38 mouse cellular contexts compared by ENCODE assay signal in the genomic region with DNA sequence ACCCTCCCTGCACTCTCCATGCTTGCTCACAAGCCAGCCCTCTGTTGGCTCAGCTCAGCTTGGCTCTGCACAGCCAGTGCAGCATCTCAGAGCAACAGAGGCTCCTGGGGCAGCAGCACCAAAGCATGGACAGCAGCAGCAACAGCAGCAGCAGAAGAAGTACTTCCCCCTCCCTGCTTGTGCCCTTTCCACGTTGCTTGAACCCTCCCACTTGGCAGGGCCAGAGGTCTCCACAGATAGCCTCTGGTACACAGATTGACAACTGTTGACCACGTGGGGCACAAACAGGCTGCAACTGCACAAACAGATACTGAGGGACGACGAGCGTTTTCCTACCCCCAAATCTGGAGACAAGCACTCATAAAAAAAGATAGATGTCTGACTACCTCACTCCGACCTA. TPM values are rescaled to one million over a fixed set of nuclear protein-coding genes. Genes with fewer than 3 reads are reported as not detected.
DNase-seq lines count a peak whose midpoint lies in the region; ATAC-seq lines count a peak whose summit lies in the region.
"Had no signal": no experiment of that assay in that cellular context is flagged by ENCODE, and none has a peak within 500 bp of the region (broad histone marks: within the 10 kb centered on the region; RNA-seq: fewer than 3 reads in every experiment).

No protein-coding gene starts in this region.

- no peak overlapping the region for H3K4me2 ChIP-seq in heart, embryonic 12.5 days
- H3K4me2 ChIP-seq in neural tube, embryonic 12.5 days (replicated peaks) = no peak overlapping the region
- H3K4me2 ChIP-seq in neural tube, embryonic 15.5 days = no peak overlapping the region
- H3K4me2 ChIP-seq: embryonic facial prominence, embryonic 12.5 days; forebrain, embryonic 15.5 days; hindbrain, embryonic 13.5 days; limb, embryonic 13.5 days; liver, embryonic 13.5 days; midbrain, embryonic 12.5 days had no signal

- H3K4me1 ChIP-seq in heart, embryonic 12.5 days (replicated peaks) = peaks cover 7% of the 10 kb centered on the region
- H3K4me1 ChIP-seq in neural tube, embryonic 12.5 days = no peaks in the 10 kb centered on the region
- no peaks in the 10 kb centered on the region for H3K4me1 ChIP-seq in neural tube, embryonic 15.5 days
- H3K4me1 ChIP-seq: embryonic facial prominence, embryonic 12.5 days; forebrain, embryonic 10.5 days; forebrain, embryonic 15.5 days; hindbrain, embryonic 13.5 days; liver, embryonic 13.5 days; midbrain, embryonic 12.5 days had no signal

- H3K9me3 ChIP-seq in heart, embryonic 12.5 days (replicated peaks) = no peaks in the 10 kb centered on the region
- H3K9me3 ChIP-seq in neural tube, embryonic 12.5 days = no peaks in the 10 kb centered on the region
- no peaks in the 10 kb centered on the region for H3K9me3 ChIP-seq in neural tube, embryonic 15.5 days (replicated peaks)
- H3K9me3 ChIP-seq: embryonic facial prominence, embryonic 12.5 days; forebrain, embryonic 10.5 days; forebrain, embryonic 15.5 days; hindbrain, embryonic 13.5 days; limb, embryonic 13.5 days; liver, embryonic 13.5 days; midbrain, embryonic 12.5 days had no signal

- 33% methylated on average over 6 of the region's 6 CpGs for WGBS in heart, embryonic 12.5 days
- 38% methylated on average over 6 of the region's 6 CpGs for WGBS in neural tube, embryonic 12.5 days
- WGBS in neural tube, embryonic 15.5 days = 57% methylated on average over 6 of the region's 6 CpGs

- H3K27ac ChIP-seq in heart, embryonic 12.5 days (ENCODE audit: poor library complexity, severe bottlenecking) = no peak overlapping the region
- H3K27ac ChIP-seq in neural tube, embryonic 12.5 days = no peak overlapping the region
- no peak overlapping the region for H3K27ac ChIP-seq in neural tube, embryonic 15.5 days (replicated peaks)
- H3K27ac ChIP-seq: embryonic facial prominence, embryonic 12.5 days; forebrain, embryonic 10.5 days; forebrain, embryonic 15.5 days; gastrocnemius, adult 2 months; hindbrain, embryonic 13.5 days; kidney, postnatal 0 days; limb, embryonic 13.5 days; liver, embryonic 13.5 days; midbrain, embryonic 12.5 days had no signal

- H3K36me3 ChIP-seq in heart, embryonic 12.5 days = no peaks in the 10 kb centered on the region
- H3K36me3 ChIP-seq in neural tube, embryonic 12.5 days = no peaks in the 10 kb centered on the region
- no peaks in the 10 kb centered on the region for H3K36me3 ChIP-seq in neural tube, embryonic 15.5 days
- H3K36me3 ChIP-seq: embryonic facial prominence, embryonic 12.5 days; forebrain, embryonic 10.5 days; forebrain, embryonic 15.5 days; hindbrain, embryonic 13.5 days; limb, embryonic 13.5 days; liver, embryonic 13.5 days; midbrain, embryonic 12.5 days had no signal

- DNase-seq in heart, adult 11 months = peak; percentile 88
- DNase-seq in left cerebral cortex, adult 11 months (ENCODE audit: low spot score) = no peak
- no peak for DNase-seq in Muller cell, postnatal 12 days (ENCODE audit: inconsistent ontology term)
- DNase-seq: adrenal gland, adult 2 months; cerebellum, adult 11 months; cerebellum, adult 9-10 months; embryo, embryonic 11 days; gastrocnemius, adult 2 months; heart, postnatal 4 days; kidney, adult 8-10 months; kidney, postnatal 4 days; layer of hippocampus, postnatal 36 days; liver, embryonic 13.5 days; lung, adult 18-20 months; right cerebral cortex, adult 18-20 months; thymus, adult 2 months; thymus, postnatal 4 days had no signal

- H3K27me3 ChIP-seq in heart, embryonic 12.5 days (replicated peaks) = no peaks in the 10 kb centered on the region
- no peaks in the 10 kb centered on the region for H3K27me3 ChIP-seq in neural tube, embryonic 12.5 days (replicated peaks)
- no peaks in the 10 kb centered on the region for H3K27me3 ChIP-seq in neural tube, embryonic 15.5 days (replicated peaks)
- H3K27me3 ChIP-seq: embryonic facial prominence, embryonic 12.5 days; forebrain, embryonic 15.5 days; hindbrain, embryonic 13.5 days; limb, embryonic 13.5 days; midbrain, embryonic 12.5 days had no signal

- ATAC-seq in heart, embryonic 12.5 days (ENCODE audit: insufficient number of reproducible peaks, low FRiP score) = no peak
- no peak for ATAC-seq in neural tube, embryonic 12.5 days (ENCODE audit: low FRiP score, low read depth)
- no peak for ATAC-seq in neural tube, embryonic 15.5 days (ENCODE audit: low FRiP score)
- ATAC-seq in megakaryocyte progenitor cell, adult 5-6 weeks (replicated peaks; ENCODE audit: poor library complexity) = peak; percentile 50; the same call in 1 of the 2 replicates
- ATAC-seq: activated CD4-positive, CD25-positive, alpha-beta regulatory T cell, adult 4 months; forebrain, embryonic 15.5 days; intestine, embryonic 16.5 days; lung, postnatal 0 days had no signal

- no peak overlapping the region for H3K9ac ChIP-seq in heart, embryonic 12.5 days
- 0 out of 2 replicates have a peak overlapping the region, but pooled peaks have one; percentile 33 for H3K9ac ChIP-seq in neural tube, embryonic 12.5 days
- no peak overlapping the region for H3K9ac ChIP-seq in neural tube, embryonic 15.5 days (replicated peaks)
- H3K9ac ChIP-seq: embryonic facial prominence, embryonic 12.5 days; forebrain, embryonic 15.5 days; hindbrain, embryonic 13.5 days; limb, embryonic 13.5 days; liver, embryonic 13.5 days; midbrain, embryonic 12.5 days had no signal

- no peak overlapping the region for H3K4me3 ChIP-seq in heart, embryonic 12.5 days
- no peak overlapping the region for H3K4me3 ChIP-seq in neural tube, embryonic 12.5 days
- H3K4me3 ChIP-seq in neural tube, embryonic 15.5 days (replicated peaks) = no peak overlapping the region
- H3K4me3 ChIP-seq: embryonic facial prominence, embryonic 12.5 days; forebrain, embryonic 10.5 days; forebrain, embryonic 15.5 days; gastrocnemius, adult 2 months; hindbrain, embryonic 13.5 days; limb, embryonic 13.5 days; liver, embryonic 13.5 days; midbrain, embryonic 12.5 days had no signal

RNA-seq across cellular contexts. Expression of a gene that starts 6.9 kb away (rescaled TPM):
- polyA plus RNA-seq in heart, embryonic 12.5 days (2016; fragmentation: Nextera tagmentation; extraction: Ambion mirVana) = not detected in 2 replicates
- not detected in 2 replicates for polyA plus RNA-seq in neural tube, embryonic 12.5 days (2016; fragmentation: Nextera tagmentation; extraction: Ambion mirVana)
- not detected in 2 replicates for polyA plus RNA-seq in neural tube, embryonic 15.5 days (2015; fragmentation: Nextera tagmentation; extraction: Ambion mirVana)
- not detected in 2 replicates for total RNA-seq in megakaryocyte progenitor cell, adult 5-6 weeks (2015)
- total RNA-seq in megakaryocyte progenitor cell, adult 5-6 weeks (2017) = not detected in 2 replicates
- total RNA-seq: adrenal gland, adult 2 months; gastrocnemius, adult 2 months; gastrocnemius, postnatal 4 days; layer of hippocampus, adult 8-10 months; layer of hippocampus, postnatal 36 days; left cerebral cortex, postnatal 10 days; neutrophil, adult 5-6 weeks had no signal
- polyA plus RNA-seq: activated CD4-positive, CD25-positive, alpha-beta regulatory T cell, adult 4 months; adrenal gland, adult 2 months; embryonic facial prominence, embryonic 12.5 days; forebrain, embryonic 10.5 days; forebrain, embryonic 15.5 days; frontal cortex, adult 2 months; heart, embryonic 16.5 days; hindbrain, embryonic 13.5 days; intestine, embryonic 16.5 days; kidney, postnatal 0 days; limb, embryonic 13.5 days; liver, embryonic 13.5 days; midbrain, embryonic 12.5 days; spleen, adult 2 months; thymus, adult 2 months had no signal

RNA-seq across cellular contexts. Expression of a gene that starts 25.8 kb away (rescaled TPM):
- polyA plus RNA-seq in heart, embryonic 12.5 days (2016; fragmentation: Nextera tagmentation; extraction: Ambion mirVana) = 75.3 and 75.6 TPM in 2 replicates
- 120 and 124 TPM in 2 replicates for polyA plus RNA-seq in neural tube, embryonic 12.5 days (2016; fragmentation: Nextera tagmentation; extraction: Ambion mirVana)
- 85.9 and 87.4 TPM in 2 replicates for polyA plus RNA-seq in neural tube, embryonic 15.5 days (2015; fragmentation: Nextera tagmentation; extraction: Ambion mirVana)
- 47.3 and 47.4 TPM in 2 replicates for total RNA-seq in megakaryocyte progenitor cell, adult 5-6 weeks (2015)
- total RNA-seq in megakaryocyte progenitor cell, adult 5-6 weeks (2017) = 38.1 and 48.1 TPM in 2 replicates

RNA-seq across cellular contexts. Expression of a gene that starts 54.0 kb away (rescaled TPM):
- polyA plus RNA-seq in heart, embryonic 12.5 days (2016; fragmentation: Nextera tagmentation; extraction: Ambion mirVana) = 84.5 and 91.8 TPM in 2 replicates
- polyA plus RNA-seq in neural tube, embryonic 12.5 days (2016; fragmentation: Nextera tagmentation; extraction: Ambion mirVana) = 186 TPM in 2 replicates
- polyA plus RNA-seq in neural tube, embryonic 15.5 days (2015; fragmentation: Nextera tagmentation; extraction: Ambion mirVana) = 97.4 and 104 TPM in 2 replicates
- total RNA-seq in megakaryocyte progenitor cell, adult 5-6 weeks (2015) = 94.1 and 112 TPM in 2 replicates
- 55.7 and 88.3 TPM in 2 replicates for total RNA-seq in megakaryocyte progenitor cell, adult 5-6 weeks (2017)

RNA-seq across cellular contexts. Expression of a gene that starts 56.8 kb away (rescaled TPM):
- polyA plus RNA-seq in heart, embryonic 12.5 days (2016; fragmentation: Nextera tagmentation; extraction: Ambion mirVana) = 45.9 and 46.5 TPM in 2 replicates
- 44.6 and 49.1 TPM in 2 replicates for polyA plus RNA-seq in neural tube, embryonic 12.5 days (2016; fragmentation: Nextera tagmentation; extraction: Ambion mirVana)
- polyA plus RNA-seq in neural tube, embryonic 15.5 days (2015; fragmentation: Nextera tagmentation; extraction: Ambion mirVana) = 58.7 and 67.5 TPM in 2 replicates
- total RNA-seq in megakaryocyte progenitor cell, adult 5-6 weeks (2015) = 13.3 and 19.8 TPM in 2 replicates
- 20.2 and 21.4 TPM in 2 replicates for total RNA-seq in megakaryocyte progenitor cell, adult 5-6 weeks (2017)
